Mouse (Mus musculus) C2C12 (cell line): Measurements from ENCODE around the gene Adamts17. TPM values are rescaled to one million over a fixed set of nuclear protein-coding genes. Genes with fewer than 3 reads are reported as not detected.

ENCODE experiments used
- H3K27me3 ChIP-seq: one replicate; pipeline ENCODE4 v1.6.1; 2011; ENCODE audit not compliant: control insufficient read depth, insufficient read depth, insufficient read length
- H3K36me3 ChIP-seq: one replicate; pipeline ENCODE4 v1.6.1; 2011; ENCODE audit not compliant: control insufficient read depth, insufficient read depth
- H3K4me3 ChIP-seq: one replicate; pipeline ENCODE4 v1.5.1; 2011; ENCODE audit warnings: mild to moderate bottlenecking, control low read depth; ENCODE audit not compliant: poor library complexity, insufficient read depth, severe bottlenecking
- H3K79me2 ChIP-seq: one replicate; pipeline ENCODE4 v1.6.1; 2011; ENCODE audit not compliant: control insufficient read depth, insufficient read depth
- H3K79me3 ChIP-seq: one replicate; pipeline ENCODE4 v1.6.1; 2011; ENCODE audit warnings: low read depth, control low read depth
- H3ac ChIP-seq: one replicate; pipeline ENCODE3; 2011; ENCODE audit warnings: low read depth; ENCODE audit not compliant: control insufficient read depth, insufficient read length
- CEBPB ChIP-seq: IDR thresholded peaks from one replicate; pipeline ENCODE4 v1.6.1; 2011; ENCODE audit warnings: low read depth, mild to moderate bottlenecking, control low read depth, moderate library complexity
- CTCF ChIP-seq: IDR thresholded peaks from one replicate; pipeline ENCODE4 v1.5.1; 2011; ENCODE audit not compliant: control insufficient read depth, insufficient read depth, insufficient read length
- FOSL1 ChIP-seq: IDR thresholded peaks from one replicate; pipeline ENCODE4 v1.8.0; 2011; ENCODE audit warnings: mild to moderate bottlenecking, low read length; ENCODE audit not compliant: poor library complexity, insufficient read depth, severe bottlenecking
- MAX ChIP-seq: IDR thresholded peaks from one replicate; pipeline ENCODE4 v1.6.1; 2011; ENCODE audit warnings: mild to moderate bottlenecking, control low read depth
- MYOD1 ChIP-seq: IDR thresholded peaks from one replicate; pipeline ENCODE4 v1.6.1; 2011; ENCODE audit warnings: low read depth; ENCODE audit not compliant: control insufficient read depth, insufficient read length
- MYOG ChIP-seq: IDR thresholded peaks from one replicate; pipeline ENCODE4 v1.6.1; 2011; ENCODE audit not compliant: control insufficient read depth, insufficient read length; ENCODE audit errors: extremely low read depth
- USF1 ChIP-seq: IDR thresholded peaks from one replicate; pipeline ENCODE4 v1.6.1; 2011; ENCODE audit warnings: low read depth, mild to moderate bottlenecking, control low read depth, moderate library complexity
- polyA plus RNA-seq: library from polyadenylated mRNA; unstranded; fragments of >200 nt; fragmentation: generic; extraction: Trizol; gene quantifications from one replicate; pipeline ENCODE4 v1.2.1, GENCODE M21; 2012; ENCODE audit warnings: missing spikeins

The Adamts17 gene
- polyA plus RNA-seq, 1 experiment: 0.04 TPM

DNA sequence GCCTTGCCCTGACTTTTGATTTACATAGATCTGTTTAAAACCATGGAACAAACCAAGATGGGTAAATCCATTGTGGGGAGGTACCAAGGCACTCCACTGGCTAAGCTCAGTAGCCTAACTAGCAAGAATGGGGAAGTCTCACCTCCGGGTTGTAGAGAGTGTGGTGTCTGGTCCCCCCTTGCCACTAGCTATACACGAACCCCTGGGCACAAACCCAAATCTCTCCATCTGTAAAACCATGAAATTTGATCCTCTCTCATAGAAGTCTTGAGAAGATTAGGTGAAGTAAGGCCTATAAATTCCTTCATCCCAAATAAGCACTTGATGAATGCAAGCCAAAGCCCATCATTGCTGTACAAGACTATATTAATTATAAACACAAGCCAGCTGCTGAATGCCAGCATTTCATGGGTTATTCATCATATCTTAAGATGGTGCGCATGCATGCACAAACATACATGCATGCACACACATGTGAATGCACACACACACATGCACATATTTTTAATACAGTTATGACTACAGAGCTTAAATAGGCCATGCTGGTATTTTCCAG is 262.0 kb downstream of the Adamts17 start:
- no peak for TF ChIP-seq MYOG
- no peak for TF ChIP-seq CTCF
- TF ChIP-seq MYOD1: no peak
- TF ChIP-seq MAX: no peak
- no peak for TF ChIP-seq CEBPB
- TF ChIP-seq FOSL1: no peak
- no peak for TF ChIP-seq USF1

DNA sequence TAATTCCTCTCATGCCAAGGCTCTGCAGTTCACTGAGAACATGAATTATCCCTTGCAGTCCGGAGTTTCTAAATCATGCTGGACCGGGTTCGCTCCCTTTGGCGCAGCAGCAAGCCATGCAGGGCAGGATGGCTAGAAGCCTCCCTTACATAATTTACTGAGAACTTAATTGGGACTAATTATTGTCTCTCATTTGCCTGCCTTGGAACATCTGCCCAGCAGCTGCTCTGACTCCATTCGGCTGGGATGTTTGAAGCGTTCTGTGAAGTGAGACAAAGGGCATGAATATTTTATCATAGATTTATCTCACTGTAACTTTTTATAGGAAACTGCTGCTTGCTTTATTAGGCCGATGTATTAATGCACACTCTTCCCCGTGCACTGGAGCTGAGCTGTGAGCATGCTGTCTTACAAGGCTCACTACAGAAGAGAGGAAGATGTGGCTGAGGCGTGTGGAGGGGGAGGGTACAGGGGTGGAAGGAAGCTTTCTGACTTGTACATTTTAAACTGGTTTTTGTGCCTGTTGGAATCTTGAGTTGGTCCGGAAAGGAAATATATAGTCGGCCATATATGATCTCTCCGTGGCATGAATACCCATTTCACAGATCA is 271.1 kb downstream of the Adamts17 start:
- no peak overlapping the region for H3ac ChIP-seq
- no peaks in the 10 kb centered on the region for H3K36me3 ChIP-seq
- no peak overlapping the region for H3K4me3 ChIP-seq

More for the DNA sequence above, 262.0 kb downstream of the Adamts17 start:
- Histone ChIP-seq H3K27me3 (peaks cover 4% of the 10 kb centered on the region), H3K79me3 (no peaks in the 10 kb centered on the region), H3K36me3 (no peaks in the 10 kb centered on the region), H3K79me2 (no peaks in the 10 kb centered on the region), H3K4me3 (no peak overlapping the region), H3ac (no peak overlapping the region)

DNA sequence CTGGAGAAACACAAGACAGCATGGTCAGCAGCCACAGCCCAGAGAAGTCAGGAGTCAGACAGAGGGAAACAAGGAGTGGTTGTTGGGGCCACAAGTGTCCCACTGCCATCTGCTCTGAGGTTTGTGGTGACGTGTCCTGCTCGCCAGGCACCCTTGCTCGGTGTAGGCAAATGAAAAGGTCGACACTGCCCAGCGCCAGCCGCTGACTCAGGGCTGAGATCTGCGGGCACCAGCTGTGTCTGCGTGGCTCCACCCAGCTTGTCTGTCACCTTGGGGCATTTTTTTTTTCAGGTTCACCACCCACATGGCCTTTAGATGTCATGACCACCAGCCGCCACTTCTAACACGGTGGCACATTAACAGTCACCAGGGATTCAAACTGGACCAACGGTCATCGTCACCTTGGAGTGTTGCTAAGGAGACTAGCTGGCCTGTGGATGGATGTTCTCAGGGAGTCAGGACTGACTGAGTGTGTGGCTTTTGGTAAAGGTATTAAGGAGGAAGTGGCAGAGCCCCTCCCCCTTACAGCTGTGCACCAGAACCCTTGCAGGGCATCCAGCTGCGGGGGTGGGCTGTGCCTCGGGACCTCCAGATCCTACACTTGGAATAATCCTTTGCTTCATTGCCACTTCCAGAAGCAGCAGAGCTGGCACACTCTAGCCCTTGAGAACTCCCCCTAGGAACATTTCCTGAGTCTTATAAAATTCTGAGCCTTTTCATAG is 273.1 kb downstream of the Adamts17 start:
- Histone ChIP-seq H3K79me2 (no peaks in the 10 kb centered on the region), H3K79me3 (no peaks in the 10 kb centered on the region), H3ac (no peak overlapping the region), H3K27me3 (no peaks in the 10 kb centered on the region), H3K36me3 (no peaks in the 10 kb centered on the region), H3K4me3 (no peak overlapping the region)
- TF ChIP-seq MYOD1 (peak; percentile 56), FOSL1 (no peak)

More for the DNA sequence above, 271.1 kb downstream of the Adamts17 start:
- TF ChIP-seq USF1 (no peak), CEBPB (no peak), MYOD1 (no peak), CTCF (no peak), MYOG (no peak), MAX (no peak), FOSL1 (no peak)
- Histone ChIP-seq H3K79me2 (no peaks in the 10 kb centered on the region), H3K27me3 (no peaks in the 10 kb centered on the region), H3K79me3 (no peaks in the 10 kb centered on the region)

GRCm38 (mm10) chr7:67114056-67114455 is 274.5 kb downstream of the Adamts17 start:
- TF ChIP-seq CEBPB (no peak), MAX (no peak), FOSL1 (no peak), MYOD1 (no peak), MYOG (no peak), CTCF (no peak), USF1 (no peak)
- no peaks in the 10 kb centered on the region for H3K36me3 ChIP-seq
- no peak overlapping the region for H3ac ChIP-seq
- H3K4me3 ChIP-seq: no peak overlapping the region
- no peaks in the 10 kb centered on the region for H3K79me2 ChIP-seq
- no peaks in the 10 kb centered on the region for H3K79me3 ChIP-seq
- no peaks in the 10 kb centered on the region for H3K27me3 ChIP-seq

- H3K36me3 ChIP-seq: no peaks in the 10 kb centered on the region
- H3K79me2 ChIP-seq: no peaks in the 10 kb centered on the region
- H3K27me3 ChIP-seq: peaks cover 5% of the 10 kb centered on the region
- no peak for TF ChIP-seq CTCF
- no peak for TF ChIP-seq MYOG
- TF ChIP-seq FOSL1: no peak
- TF ChIP-seq MYOD1: no peak
- H3K4me3 ChIP-seq: no peak overlapping the region
- no peaks in the 10 kb centered on the region for H3K79me3 ChIP-seq
- H3ac ChIP-seq: no peak overlapping the region
Measured at GRCm38 (mm10) chr7:67115056-67115455, 275.5 kb downstream of the Adamts17 start.
